Mouse (Mus musculus): ENCODE data around the gene Prelid1. TPM values are rescaled to one million over a fixed set of nuclear protein-coding genes. Genes with fewer than 3 reads are reported as not detected.
A peak's percentile ranks its signal among the peaks of the same experiment; 100 is the strongest.

The Prelid1 gene
- total and polyA plus RNA-seq, 3 experiments = 203 to 630 TPM; not detected in 1

- no peak for TF ChIP-seq ZKSCAN1 (IDR thresholded peaks at IDR 0.05; ENCODE audit: low read depth, low read length)
- TF ChIP-seq HCFC1 (IDR thresholded peaks at IDR 0.05; ENCODE audit: low read depth, low read length) = peak; percentile 97
- TF ChIP-seq USF2 (IDR thresholded peaks at IDR 0.05; ENCODE audit: borderline replicate concordance in 1 of 2, insufficient read depth in 1 of 2, low read depth in 1 of 2, low read length in 2 of 2) = no peak
- TF ChIP-seq KAT2A (conservative IDR thresholded peaks at IDR 0.05; ENCODE audit: low read depth, low read length) = peak; percentile 87
- TF ChIP-seq POLR2A (IDR thresholded peaks at IDR 0.05; ENCODE audit: control insufficient read depth in 1 of 2, insufficient read depth in 1 of 2, low read depth in 1 of 2, low read length in 2 of 2, poor library complexity in 1 of 2) = peak; percentile 73 to 79
- peak; percentile 88 for TF ChIP-seq MAX (IDR thresholded peaks at IDR 0.05; ENCODE audit: low read length)
- TF ChIP-seq MXI1 (IDR thresholded peaks at IDR 0.05; ENCODE audit: low read depth, low read length) = peak; percentile 57; the same call in 1 of the 2 replicates
- TF ChIP-seq TCF12 (IDR thresholded peaks at IDR 0.05; ENCODE audit: low read depth, low read length) = peak; percentile 27; the same call in 1 of the 2 replicates
- TF ChIP-seq CHD2 (IDR thresholded peaks at IDR 0.05; ENCODE audit: low read length) = peak; percentile 64
- TF ChIP-seq NELFE (IDR thresholded peaks at IDR 0.05; ENCODE audit: low read depth, low read length) = peak; percentile 72
Observed at GRCm38 (mm10) chr13:55362453-55363060, 42.3 kb downstream of the Prelid1 start, which contains the start of gene Lman2 (continued).

GRCm38 (mm10) chr13:55368401-55368800, 48.1 kb downstream of the Prelid1 start:
- TF ChIP-seq CTCF (IDR thresholded peaks at IDR 0.05 in 2 of 3, conservative IDR thresholded peaks at IDR 0.05 in 1 of 3; ENCODE audit: control insufficient read depth in 1 of 3, insufficient read depth in 1 of 3, low read depth in 2 of 3, low read length in 3 of 3, poor library complexity in 1 of 3, severe bottlenecking in 1 of 3) (peak in 1 of 3 experiments; percentile 24; a peak in 2 of 6 replicates), SMC3 (IDR thresholded peaks at IDR 0.05; ENCODE audit: low read depth, low read length) (peak; percentile 20; the same call in 1 of the 2 replicates), POLR2AphosphoS5 (IDR thresholded peaks at IDR 0.05; ENCODE audit: borderline replicate concordance, low read depth, low read length) (no peak)
- Histone ChIP-seq H3K9me3 (replicated peaks; ENCODE audit: insufficient read depth, low read length) (no peaks in the 10 kb centered on the region), H3K4me1 (ENCODE audit: control insufficient read depth in 1 of 2, insufficient read depth in 2 of 2, low read length in 2 of 2) (peaks cover 3 to 46% of the 10 kb centered on the region in 2 experiments; a peak in 3 of 4 replicates), H3K9ac (ENCODE audit: control insufficient read depth, low read depth, low read length, poor library complexity, severe bottlenecking) (no peak overlapping the region), H3K36me3 (ENCODE audit: control insufficient read depth in 1 of 2, insufficient read depth in 2 of 2, low read length in 2 of 2) (peaks cover 0 to 21% of the 10 kb centered on the region in 2 experiments; a peak in 2 of 4 replicates), H3K27me3 (ENCODE audit: control insufficient read depth in 1 of 2, insufficient read depth in 2 of 2, low read length in 2 of 2) (no peaks in the 10 kb centered on the region), H3K79me2 (ENCODE audit: control insufficient read depth, insufficient read depth, low read length, poor library complexity) (peaks cover 8% of the 10 kb centered on the region), H3K27ac (ENCODE audit: control insufficient read depth, low read depth, low read length) (no peak overlapping the region), H3K4me3 (ENCODE audit: control insufficient read depth in 1 of 2, insufficient read depth in 1 of 2, low read depth in 2 of 2, low read length in 2 of 2) (no peak overlapping the region)
- peak; percentile 31 for DNase-seq (ENCODE audit: low read depth, low spot score)

- Histone ChIP-seq H3K4me1 (ENCODE audit: control insufficient read depth in 1 of 2, insufficient read depth in 2 of 2, low read length in 2 of 2) (peaks cover 3 to 49% of the 10 kb centered on the region in 2 experiments; a peak in 3 of 4 replicates), H3K27ac (ENCODE audit: control insufficient read depth, low read depth, low read length) (peak within 1 kb of the TSS; percentile 92)
- TF ChIP-seq HCFC1 (IDR thresholded peaks at IDR 0.05; ENCODE audit: low read depth, low read length) (peak; percentile 66), ZNF384 (IDR thresholded peaks at IDR 0.05; ENCODE audit: low read depth, low read length) (no peak), MXI1 (IDR thresholded peaks at IDR 0.05; ENCODE audit: low read depth, low read length) (peak; percentile 77; the same call in 1 of the 2 replicates), BHLHE40 (IDR thresholded peaks at IDR 0.05; ENCODE audit: borderline replicate concordance, low read depth, low read length) (no peak), EP300 (IDR thresholded peaks at IDR 0.05; ENCODE audit: low read depth in 1 of 2, low read length in 2 of 2) (peak; percentile 41 to 48), RCOR1 (IDR thresholded peaks at IDR 0.05; ENCODE audit: low read depth, low read length) (0 out of 2 replicates have a peak, but pooled peaks have one; percentile 22), NRF1 (IDR thresholded peaks at IDR 0.05; ENCODE audit: insufficient read depth, low read depth, low read length, poor library complexity, severe bottlenecking) (no peak), SIN3A (IDR thresholded peaks at IDR 0.05; ENCODE audit: low read length) (peak; percentile 90), MYB (IDR thresholded peaks at IDR 0.05; ENCODE audit: low read depth, low read length) (0 out of 2 replicates have a peak, but pooled peaks have one; percentile 17), NELFE (IDR thresholded peaks at IDR 0.05; ENCODE audit: low read depth, low read length) (peak; percentile 53), MYC (IDR thresholded peaks at IDR 0.05; ENCODE audit: low read depth, low read length) (peak; percentile 65; the same call in 1 of the 2 replicates), ETS1 (IDR thresholded peaks at IDR 0.05; ENCODE audit: low read depth, low read length) (peak; percentile 43; the same call in 1 of the 2 replicates), MAZ (IDR thresholded peaks at IDR 0.05; ENCODE audit: low read depth, low read length) (peak; percentile 69; the same call in 1 of the 2 replicates), ZC3H11A (IDR thresholded peaks at IDR 0.05; ENCODE audit: low read depth, low read length) (no peak), TBP (IDR thresholded peaks at IDR 0.05; ENCODE audit: low read depth, low read length) (peak; percentile 77), JUND (IDR thresholded peaks at IDR 0.05; ENCODE audit: low read depth, low read length) (no peak), SMC3 (IDR thresholded peaks at IDR 0.05; ENCODE audit: low read depth, low read length) (no peak), POLR2A (IDR thresholded peaks at IDR 0.05; ENCODE audit: control insufficient read depth in 1 of 2, insufficient read depth in 1 of 2, low read depth in 1 of 2, low read length in 2 of 2, poor library complexity in 1 of 2) (peak; percentile 61 to 86)
Observed at GRCm38 (mm10) chr13:55369531-55370114, 49.3 kb downstream of the Prelid1 start, which contains the start of gene Rgs14. Rgs14 (plus strand) TSS chr13:55369732.

More at GRCm38 (mm10) chr13:55369531-55370114, 49.3 kb downstream of the Prelid1 start, which contains the start of gene Rgs14:
- Histone ChIP-seq H3K79me2 (ENCODE audit: control insufficient read depth, insufficient read depth, low read length, poor library complexity) (peaks cover 8% of the 10 kb centered on the region), H3K9ac (ENCODE audit: control insufficient read depth, low read depth, low read length, poor library complexity, severe bottlenecking) (peak within 1 kb of the TSS; percentile 81), H3K27me3 (ENCODE audit: control insufficient read depth in 1 of 2, insufficient read depth in 2 of 2, low read length in 2 of 2) (no peaks in the 10 kb centered on the region), H3K36me3 (ENCODE audit: control insufficient read depth in 1 of 2, insufficient read depth in 2 of 2, low read length in 2 of 2) (peaks cover 0 to 26% of the 10 kb centered on the region in 2 experiments; a peak in 2 of 4 replicates), H3K4me3 (ENCODE audit: control insufficient read depth in 1 of 2, insufficient read depth in 1 of 2, low read depth in 2 of 2, low read length in 2 of 2) (peak within 1 kb of the TSS; percentile 59 to 79), H3K9me3 (replicated peaks; ENCODE audit: insufficient read depth, low read length) (no peaks in the 10 kb centered on the region)
- peak; percentile 93 for DNase-seq (ENCODE audit: low read depth, low spot score)

Data from MEL (cell line).